Mouse (Mus musculus) heart, embryonic 15.5 days (tissue): ENCODE data around the gene Tox3. TPM values are rescaled to one million over a fixed set of nuclear protein-coding genes. Genes with fewer than 3 reads are reported as not detected.

Source experiments
- ATAC-seq: fragments of 200-750 bp; cut with Nextera tagmentation; replicated peaks from 2 replicates; pipeline ENCODE4 v1.8.0; 2017; ENCODE audit warnings: low read depth, moderate TSS enrichment; ENCODE audit not compliant: insufficient number of reproducible peaks, insufficient read depth, low FRiP score
- H3K27ac ChIP-seq: fragments of 300-500 bp; sonication (generic); 2 replicates; pipeline ENCODE4 v1.5.1; 2015; ENCODE audit warnings: mild to moderate bottlenecking, inconsistent platforms
- H3K27me3 ChIP-seq: fragments of 300-500 bp; sonication (generic); 2 replicates; pipeline ENCODE4 v1.6.1; 2015; ENCODE audit warnings: inconsistent platforms
- H3K36me3 ChIP-seq: fragments of 300-500 bp; sonication (generic); 2 replicates; pipeline ENCODE4 v1.6.1; 2015; ENCODE audit warnings: mild to moderate bottlenecking, inconsistent platforms
- H3K4me1 ChIP-seq: fragments of 300-500 bp; sonication (generic); replicated peaks from 2 replicates; pipeline ENCODE4 v1.6.1; 2015; ENCODE audit warnings: inconsistent platforms
- H3K4me2 ChIP-seq: fragments of 300-500 bp; sonication (generic); 2 replicates; pipeline ENCODE4 v1.6.1; 2015; ENCODE audit warnings: inconsistent platforms, mild to moderate bottlenecking, moderate library complexity
- H3K4me3 ChIP-seq: fragments of 300-500 bp; sonication (generic); 2 replicates; pipeline ENCODE4 v1.5.1; 2015; ENCODE audit warnings: mild to moderate bottlenecking, inconsistent platforms
- H3K9ac ChIP-seq: fragments of 300-500 bp; sonication (generic); 2 replicates; pipeline ENCODE4 v1.6.1; 2015; ENCODE audit warnings: mild to moderate bottlenecking, inconsistent platforms
- H3K9me3 ChIP-seq: fragments of 300-500 bp; sonication (generic); replicated peaks from 2 replicates; pipeline ENCODE4 v1.6.1; 2016; ENCODE audit warnings: inconsistent platforms
- WGBS: fragments of 180-500 bp; shearing (Covaris S2); methylation state at CpG from one replicate; pipeline ENCODE4 v1.1.7; 2015; ENCODE audit warnings: mixed read lengths; 5-methylcytosine and 5-hydroxymethylcytosine counted together
- polyA plus RNA-seq: library from polyadenylated mRNA; unstranded; fragments of >200 nt; fragmentation: Nextera tagmentation; extraction: Ambion mirVana; gene quantifications from 2 replicates; pipeline ENCODE4 v1.2.1, GENCODE M21; 2015

Tox3 gene
- polyA plus RNA-seq, 1 experiment from 2014 or later: 17.1 TPM

DNA sequence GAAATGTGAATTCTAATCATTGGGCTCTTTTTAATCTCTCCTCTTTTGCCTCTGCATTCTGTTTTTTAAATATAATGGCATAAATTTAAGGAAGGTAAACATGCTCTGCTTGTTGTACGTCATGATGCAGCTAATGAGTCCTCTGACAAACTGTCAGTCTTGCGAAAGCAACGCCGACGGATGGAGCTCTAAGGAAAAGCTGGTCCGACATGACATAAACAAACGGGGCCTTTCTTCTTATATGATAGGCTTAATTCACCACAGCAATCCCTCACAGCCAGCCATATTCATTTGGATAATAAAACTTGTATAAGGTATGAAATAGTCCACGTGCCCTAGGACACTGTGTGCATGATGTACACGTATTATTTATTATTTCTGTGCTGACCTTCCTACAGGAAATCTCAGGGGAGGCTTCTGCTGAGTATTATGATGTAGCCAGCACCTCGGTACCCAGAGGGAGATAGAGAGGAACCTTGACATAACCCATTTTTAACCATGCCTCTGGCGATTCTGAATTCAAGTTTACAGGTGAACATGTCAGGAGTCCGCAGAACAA is 80.4 kb downstream of the Tox3 start:
- Histone ChIP-seq H3K4me3 (no peak overlapping the region), H3K27me3 (no peaks in the 10 kb centered on the region), H3K9me3 (no peaks in the 10 kb centered on the region), H3K36me3 (no peaks in the 10 kb centered on the region), H3K9ac (no peak overlapping the region), H3K4me2 (no peak overlapping the region), H3K4me1 (no peaks in the 10 kb centered on the region), H3K27ac (no peak overlapping the region)
- no peak for ATAC-seq
- 74% methylated on average over 12 of the region's 12 CpGs for WGBS

DNA sequence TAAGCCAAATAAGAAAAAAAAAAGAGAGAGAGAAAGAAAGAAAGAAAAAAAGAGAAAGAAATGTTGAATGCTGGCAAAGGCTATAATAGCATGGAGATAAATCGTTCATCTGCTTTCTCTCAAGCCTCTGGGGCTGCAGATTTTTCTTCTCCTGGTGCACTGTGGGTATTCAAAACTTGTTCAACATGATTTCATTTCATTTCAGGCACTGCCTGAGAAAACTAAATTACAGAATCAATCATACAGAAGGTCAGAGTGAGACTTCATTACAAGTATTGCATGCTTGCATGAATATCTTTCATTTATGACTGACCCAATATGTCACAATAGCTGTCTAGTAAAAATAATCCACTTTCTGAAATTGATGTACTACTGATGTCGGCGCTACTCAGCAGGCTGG is 81.2 kb downstream of the Tox3 start:
- 76% methylated on average over 3 of the region's 3 CpGs for WGBS
- ATAC-seq: no peak

DNA sequence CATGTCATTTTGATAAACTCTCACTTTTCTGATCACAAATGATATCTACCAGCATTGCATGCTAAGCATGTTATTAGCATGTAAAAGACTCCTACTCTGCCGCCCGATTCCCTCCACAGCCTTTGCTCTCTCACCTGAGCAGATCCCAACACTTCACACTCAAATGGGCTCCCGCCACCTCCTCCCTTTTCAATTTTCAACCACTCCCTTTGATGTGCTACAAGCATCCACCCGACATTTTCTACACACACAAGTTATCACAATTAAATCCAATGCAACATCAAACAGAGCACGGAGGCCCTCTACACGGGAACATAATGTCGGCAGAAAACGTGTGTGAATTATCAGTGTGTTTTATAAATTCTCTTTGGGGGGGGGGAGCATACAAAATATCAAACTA is 81.9 kb downstream of the Tox3 start:
- no peak overlapping the region for H3K27ac ChIP-seq
- no peaks in the 10 kb centered on the region for H3K36me3 ChIP-seq
- H3K4me2 ChIP-seq: no peak overlapping the region
- no peak overlapping the region for H3K9ac ChIP-seq
- no peaks in the 10 kb centered on the region for H3K27me3 ChIP-seq
- no peak for ATAC-seq
- no peaks in the 10 kb centered on the region for H3K4me1 ChIP-seq
- no peaks in the 10 kb centered on the region for H3K9me3 ChIP-seq
- no peak overlapping the region for H3K4me3 ChIP-seq
- 82% methylated on average over 8 of the region's 8 CpGs for WGBS

More for the DNA sequence above, 81.2 kb downstream of the Tox3 start:
- no peaks in the 10 kb centered on the region for H3K4me1 ChIP-seq
- no peak overlapping the region for H3K27ac ChIP-seq
- H3K4me3 ChIP-seq: no peak overlapping the region
- H3K36me3 ChIP-seq: no peaks in the 10 kb centered on the region
- no peaks in the 10 kb centered on the region for H3K9me3 ChIP-seq
- H3K4me2 ChIP-seq: no peak overlapping the region
- H3K9ac ChIP-seq: no peak overlapping the region
- no peaks in the 10 kb centered on the region for H3K27me3 ChIP-seq

DNA sequence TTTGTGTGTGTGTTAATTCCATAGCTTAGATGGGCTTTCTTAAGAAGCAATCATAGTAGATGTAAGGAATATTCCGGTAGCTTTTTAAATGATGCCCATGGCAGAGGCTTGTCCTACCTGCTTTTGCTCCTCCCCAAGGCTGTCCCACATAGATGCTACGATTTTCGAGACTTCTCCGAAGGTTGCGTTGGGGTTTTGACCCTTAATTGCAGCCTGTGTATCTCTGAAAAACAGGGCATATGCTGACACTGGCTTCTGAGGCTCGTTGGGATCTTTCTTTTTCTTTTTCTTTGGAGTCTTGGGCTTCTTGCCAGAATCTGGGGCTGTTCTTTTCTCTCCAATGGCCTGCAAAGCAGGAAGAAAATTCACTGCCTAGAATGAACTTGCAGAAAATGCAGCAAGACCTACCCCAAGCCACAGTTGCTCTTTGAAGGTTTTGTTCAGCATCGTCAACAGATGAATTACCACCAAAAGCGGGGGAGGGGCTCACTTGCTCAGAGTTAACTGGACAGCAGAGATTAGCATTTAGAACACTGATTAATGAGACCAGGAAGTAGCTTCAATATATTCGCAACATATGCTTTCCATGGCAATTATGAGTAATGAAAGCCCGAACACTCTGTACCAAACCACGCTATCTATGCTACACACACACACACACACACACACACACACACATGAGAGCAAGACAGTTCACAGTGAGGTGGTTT is 93.8 kb downstream of the Tox3 start:
- no peaks in the 10 kb centered on the region for H3K27me3 ChIP-seq
- no peak overlapping the region for H3K4me3 ChIP-seq
- no peak overlapping the region for H3K9ac ChIP-seq
- no peak overlapping the region for H3K4me2 ChIP-seq
- peaks cover 36% of the 10 kb centered on the region for H3K36me3 ChIP-seq
- no peak overlapping the region for H3K27ac ChIP-seq
- WGBS: 74% methylated on average over 11 of the region's 11 CpGs
- ATAC-seq: no peak
- H3K9me3 ChIP-seq: no peaks in the 10 kb centered on the region
- no peaks in the 10 kb centered on the region for H3K4me1 ChIP-seq

DNA sequence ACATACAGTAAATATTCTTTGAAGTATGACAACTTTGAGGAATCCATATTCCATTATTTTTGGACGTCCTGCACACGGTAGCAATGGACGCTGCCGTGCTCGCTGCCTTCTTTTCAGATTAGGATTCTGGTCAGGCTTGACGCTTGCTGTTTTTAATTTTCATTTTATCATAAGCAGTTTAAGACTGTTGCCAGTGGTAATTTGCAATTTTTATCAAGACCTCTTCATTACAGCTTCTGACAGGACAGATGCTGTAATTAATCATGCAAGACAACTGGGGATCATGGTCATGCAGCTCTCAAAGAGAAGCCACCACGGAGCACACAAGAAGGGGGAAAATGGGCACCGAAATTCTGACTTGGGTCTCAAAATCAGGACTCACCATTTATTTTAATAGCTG is 101.8 kb downstream of the Tox3 start:
- Histone ChIP-seq H3K9me3 (no peaks in the 10 kb centered on the region), H3K9ac (no peak overlapping the region), H3K27ac (no peak overlapping the region), H3K4me1 (no peaks in the 10 kb centered on the region), H3K36me3 (peaks cover 12% of the 10 kb centered on the region; the same call in 1 of the 2 replicates), H3K4me2 (no peak overlapping the region), H3K4me3 (no peak overlapping the region), H3K27me3 (no peaks in the 10 kb centered on the region)
- ATAC-seq: no peak
- 89% methylated on average over 8 of the region's 8 CpGs for WGBS

DNA sequence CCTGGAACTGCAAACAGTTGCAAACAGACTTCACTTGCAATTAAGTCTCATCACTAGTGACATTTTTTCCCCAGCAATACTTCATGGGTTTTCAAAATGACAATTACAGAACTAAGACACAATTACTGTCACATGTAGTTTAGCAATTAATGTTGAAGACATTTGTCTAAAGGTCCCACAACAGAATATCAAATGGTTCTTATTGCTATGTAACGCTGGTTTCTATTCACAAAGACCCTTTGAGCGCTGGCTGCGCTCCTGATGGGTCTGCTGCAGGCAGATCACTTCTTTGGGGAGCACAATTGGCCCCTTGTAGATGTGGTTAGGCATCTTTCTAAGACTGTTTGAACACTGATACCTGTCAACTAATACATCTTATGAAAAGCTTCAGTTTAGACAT is 102.3 kb downstream of the Tox3 start:
- Histone ChIP-seq H3K36me3 (peaks cover 8% of the 10 kb centered on the region; the same call in 1 of the 2 replicates), H3K4me3 (no peak overlapping the region), H3K27ac (no peak overlapping the region), H3K4me2 (no peak overlapping the region), H3K9ac (no peak overlapping the region), H3K27me3 (no peaks in the 10 kb centered on the region), H3K4me1 (no peaks in the 10 kb centered on the region), H3K9me3 (no peaks in the 10 kb centered on the region)
- ATAC-seq: no peak
- 82% methylated on average over 3 of the region's 3 CpGs for WGBS

DNA sequence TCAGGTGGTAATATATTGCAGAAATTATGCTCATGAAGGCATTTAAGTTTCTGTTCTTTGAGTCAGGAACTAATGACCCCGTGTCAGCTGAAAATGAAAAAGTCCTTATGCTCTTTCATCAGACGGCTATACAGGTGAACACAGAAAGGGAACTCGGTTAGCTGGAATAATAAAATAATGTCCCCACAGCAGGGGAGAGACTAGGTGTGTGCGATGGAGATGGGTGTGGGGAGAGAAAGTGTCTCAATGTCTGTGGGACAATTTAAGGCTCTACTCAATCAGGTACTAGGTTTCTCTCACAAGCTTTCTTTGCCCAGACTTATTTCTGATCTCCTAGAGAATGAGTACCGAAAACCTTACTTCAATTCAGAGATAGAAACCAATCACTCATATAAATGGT is 103.0 kb downstream of the Tox3 start:
- H3K4me3 ChIP-seq: no peak overlapping the region
- no peak overlapping the region for H3K4me2 ChIP-seq
- H3K9me3 ChIP-seq: no peaks in the 10 kb centered on the region
- H3K9ac ChIP-seq: no peak overlapping the region
- H3K4me1 ChIP-seq: no peaks in the 10 kb centered on the region
- ATAC-seq: no peak
- H3K27me3 ChIP-seq: no peaks in the 10 kb centered on the region
- 86% methylated on average over 5 of the region's 5 CpGs for WGBS
- H3K36me3 ChIP-seq: peaks cover 8% of the 10 kb centered on the region; the same call in 1 of the 2 replicates
- no peak overlapping the region for H3K27ac ChIP-seq

DNA sequence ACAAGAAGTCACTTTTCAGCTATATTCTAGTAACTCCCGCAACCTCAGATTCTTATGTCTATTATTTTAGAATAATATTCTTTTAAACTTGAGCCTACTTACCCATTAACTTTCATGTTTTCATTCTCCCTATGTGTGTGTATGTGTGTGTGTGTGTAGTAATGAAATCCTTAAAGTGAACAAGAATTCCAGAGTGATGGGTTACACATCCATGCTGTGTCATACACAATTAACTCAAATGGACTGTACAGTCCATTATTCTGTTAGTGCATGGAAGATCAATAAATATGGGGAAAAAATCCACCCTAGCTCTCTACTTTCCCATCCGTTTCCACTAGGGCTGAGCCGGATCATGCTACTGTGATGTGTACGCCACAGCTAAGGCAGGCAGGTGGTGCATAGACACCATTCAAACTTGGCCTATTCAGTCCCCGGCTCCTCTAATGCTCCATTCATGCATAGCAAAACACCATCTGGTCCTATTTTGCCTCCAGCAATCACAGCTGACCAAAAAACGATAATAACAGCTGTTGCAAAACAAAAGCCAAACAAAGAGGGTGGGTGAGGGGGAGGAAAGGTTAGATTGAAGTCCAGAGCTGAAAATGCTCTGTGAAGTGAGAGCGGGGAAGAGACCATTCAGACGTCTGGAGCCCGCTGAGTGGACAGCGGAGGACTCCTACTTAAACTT is 103.5 kb downstream of the Tox3 start:
- Histone ChIP-seq H3K27ac (no peak overlapping the region), H3K36me3 (peaks cover 8% of the 10 kb centered on the region; the same call in 1 of the 2 replicates), H3K4me1 (no peaks in the 10 kb centered on the region), H3K9me3 (no peaks in the 10 kb centered on the region), H3K4me3 (no peak overlapping the region), H3K9ac (no peak overlapping the region), H3K4me2 (no peak overlapping the region), H3K27me3 (no peaks in the 10 kb centered on the region)
- no peak for ATAC-seq
- WGBS: 73% methylated on average over 10 of the region's 10 CpGs

DNA sequence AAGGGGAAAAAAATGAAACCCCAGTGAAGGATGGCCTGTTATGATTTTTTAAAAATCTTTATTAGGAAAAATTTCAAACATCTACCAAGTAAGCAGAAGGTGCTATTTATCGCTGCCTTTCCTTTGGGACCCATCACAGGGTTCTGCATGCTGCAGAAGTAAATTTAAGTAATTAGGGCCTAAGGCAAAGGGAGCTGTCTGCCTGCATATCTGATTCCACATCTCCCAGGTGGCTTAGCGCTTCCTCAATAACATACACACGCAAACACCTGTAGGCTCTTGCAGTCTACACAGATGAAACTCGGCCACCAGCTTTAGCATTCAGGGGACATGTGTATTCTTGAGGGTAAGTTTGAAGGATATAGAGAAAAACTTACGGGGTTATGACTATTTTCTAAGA is 104.2 kb downstream of the Tox3 start:
- no peaks in the 10 kb centered on the region for H3K27me3 ChIP-seq
- peaks cover 8% of the 10 kb centered on the region; the same call in 1 of the 2 replicates for H3K36me3 ChIP-seq
- no peak overlapping the region for H3K27ac ChIP-seq
- ATAC-seq: no peak
- no peaks in the 10 kb centered on the region for H3K4me1 ChIP-seq
- H3K9me3 ChIP-seq: no peaks in the 10 kb centered on the region
- 89% methylated on average over 5 of the region's 5 CpGs for WGBS
- no peak overlapping the region for H3K4me2 ChIP-seq
- no peak overlapping the region for H3K4me3 ChIP-seq
- no peak overlapping the region for H3K9ac ChIP-seq

DNA sequence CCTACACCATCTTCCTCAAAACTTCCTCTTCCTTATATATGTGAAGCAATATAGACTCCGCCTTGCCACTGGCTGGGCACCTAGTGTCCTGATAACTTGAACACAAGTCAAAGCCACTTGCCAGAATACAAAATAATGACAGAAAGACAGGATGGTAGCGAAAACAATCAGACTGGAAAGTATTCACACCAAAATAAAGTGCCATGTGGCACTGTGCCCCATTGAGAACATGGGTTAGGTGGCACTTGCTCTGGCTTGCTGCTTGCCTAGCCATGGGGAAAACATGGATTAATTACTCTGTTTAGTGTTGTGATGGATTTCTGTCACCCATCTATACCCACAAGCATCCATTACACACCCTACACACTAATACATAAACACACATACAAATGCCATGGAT is 105.8 kb downstream of the Tox3 start:
- Histone ChIP-seq H3K4me3 (no peak overlapping the region), H3K4me1 (no peaks in the 10 kb centered on the region), H3K27ac (no peak overlapping the region), H3K4me2 (no peak overlapping the region), H3K9me3 (no peaks in the 10 kb centered on the region), H3K27me3 (no peaks in the 10 kb centered on the region), H3K36me3 (no peaks in the 10 kb centered on the region), H3K9ac (no peak overlapping the region)
- WGBS: 85% methylated on average over 2 of the region's 2 CpGs
- no peak for ATAC-seq

DNA sequence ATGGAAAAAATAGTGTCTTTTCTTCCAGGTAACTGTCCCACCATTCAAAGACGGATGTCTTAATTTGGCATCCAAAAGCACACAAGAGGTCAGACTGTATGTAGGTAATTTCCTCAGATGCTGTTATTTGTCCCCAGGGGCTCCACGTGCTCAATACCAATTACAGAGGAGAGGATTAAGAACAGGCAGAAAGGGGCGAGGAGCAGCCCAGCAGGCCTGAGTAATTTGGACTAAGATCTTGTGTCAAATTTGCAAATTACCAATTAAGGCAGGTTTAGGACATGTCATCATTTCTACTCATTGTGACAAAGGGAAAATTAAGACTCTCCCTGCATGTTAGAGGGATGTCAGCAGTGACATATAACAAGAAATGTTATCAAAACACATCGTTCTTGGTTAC is 106.7 kb downstream of the Tox3 start:
- WGBS: 82% methylated on average over 4 of the region's 4 CpGs
- H3K27me3 ChIP-seq: no peaks in the 10 kb centered on the region
- no peak for ATAC-seq

More for the DNA sequence above, 106.7 kb downstream of the Tox3 start:
- Histone ChIP-seq H3K9ac (no peak overlapping the region), H3K9me3 (no peaks in the 10 kb centered on the region), H3K4me1 (no peaks in the 10 kb centered on the region), H3K4me2 (no peak overlapping the region), H3K36me3 (no peaks in the 10 kb centered on the region), H3K4me3 (no peak overlapping the region), H3K27ac (no peak overlapping the region)
